Mouse (Mus musculus) thymus, adult 2 months (tissue): ENCODE measurements around the gene Gm49322. TPM values are rescaled to one million over a fixed set of nuclear protein-coding genes. Genes with fewer than 3 reads are reported as not detected.

Experiments used
- DNase-seq: peaks from one replicate; pipeline ENCODE4 v3.0.0; 2021
- H3K27ac ChIP-seq: fragments of 200-500 bp; 2 replicates; pipeline ENCODE4 v1.5.1; 2012; ENCODE audit warnings: low read length, control low read depth; ENCODE audit not compliant: control insufficient read depth, insufficient read depth
- H3K27me3 ChIP-seq: fragments of 200-500 bp; 2 replicates; pipeline ENCODE4 v1.6.1; 2012; ENCODE audit warnings: mild to moderate bottlenecking, low read length, moderate library complexity, mixed read lengths; ENCODE audit not compliant: control insufficient read depth, insufficient read depth
- H3K36me3 ChIP-seq: fragments of 200-500 bp; 2 replicates; pipeline ENCODE4 v1.6.1; 2012; ENCODE audit warnings: mild to moderate bottlenecking, low read length, moderate library complexity; ENCODE audit not compliant: control insufficient read depth, insufficient read depth
- H3K4me1 ChIP-seq: fragments of 200-500 bp; replicated peaks from 2 replicates; pipeline ENCODE4 v1.6.1; 2012; ENCODE audit warnings: low read length; ENCODE audit not compliant: control insufficient read depth, insufficient read depth
- H3K4me3 ChIP-seq: fragments of 200-500 bp; 2 replicates; pipeline ENCODE4 v1.5.1; 2012; ENCODE audit warnings: mild to moderate bottlenecking, low read length, control low read depth, moderate library complexity; ENCODE audit not compliant: control insufficient read depth, insufficient read depth
- CTCF ChIP-seq: fragments of 200-500 bp; IDR thresholded peaks from 2 replicates; pipeline ENCODE4 v1.5.1; 2012; ENCODE audit warnings: mild to moderate bottlenecking, control low read depth, low read length, moderate library complexity, borderline replicate concordance; ENCODE audit not compliant: control insufficient read depth, poor library complexity, insufficient read depth; ENCODE audit errors: extremely low read depth
- POLR2A ChIP-seq: fragments of 200-500 bp; IDR thresholded peaks from 2 replicates; pipeline ENCODE4 v1.6.1; 2012; ENCODE audit warnings: mild to moderate bottlenecking, low read length, control low read depth, moderate library complexity; ENCODE audit not compliant: control insufficient read depth, poor library complexity, insufficient read depth; ENCODE audit errors: extremely low read depth
- WGBS: fragments of 180-500 bp; shearing (Covaris S2); methylation state at CpG from one replicate; pipeline ENCODE4 v1.1.7; 2018; 5-methylcytosine and 5-hydroxymethylcytosine counted together
- polyA plus RNA-seq: library from polyadenylated mRNA; depleted of rRNA; stranded (reverse); fragments of >200 nt; gene quantifications from 2 replicates; pipeline ENCODE4 v1.2.3, GENCODE M21; 2012

Gene Gm49322
- polyA plus RNA-seq, 1 experiment = 7.5 TPM

DNA sequence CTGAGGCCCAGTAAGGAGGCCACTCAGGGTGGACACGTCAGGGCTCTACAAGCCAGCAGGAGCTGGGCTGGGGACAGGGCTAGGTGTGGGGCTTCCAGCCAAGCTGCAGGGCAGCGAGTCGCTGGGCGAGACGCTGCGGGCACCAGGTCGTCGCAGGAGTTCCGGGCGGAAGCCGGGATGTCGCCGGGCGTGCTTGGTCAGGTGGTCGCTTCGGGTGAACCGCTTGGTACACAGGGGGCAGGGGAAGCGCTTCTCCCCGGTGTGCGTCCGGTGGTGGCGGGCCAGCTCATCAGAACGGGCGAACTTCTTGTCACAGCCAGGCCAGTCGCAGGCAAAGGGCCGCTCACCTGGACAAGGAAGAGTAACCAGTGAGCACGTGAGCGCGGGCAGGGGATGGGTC, 36.9 kb upstream of the Gm49322 start:
- Histone ChIP-seq H3K27me3 (no peaks in the 10 kb centered on the region), H3K36me3 (no peaks in the 10 kb centered on the region; the same call in 1 of the 2 replicates), H3K27ac (no peak overlapping the region), H3K4me1 (peaks cover 54% of the 10 kb centered on the region), H3K4me3 (no peak overlapping the region)
- DNase-seq = no peak
- TF ChIP-seq CTCF = no peak
- no peak for TF ChIP-seq POLR2A
- 98% methylated on average over 29 of the region's 29 CpGs for WGBS

DNA sequence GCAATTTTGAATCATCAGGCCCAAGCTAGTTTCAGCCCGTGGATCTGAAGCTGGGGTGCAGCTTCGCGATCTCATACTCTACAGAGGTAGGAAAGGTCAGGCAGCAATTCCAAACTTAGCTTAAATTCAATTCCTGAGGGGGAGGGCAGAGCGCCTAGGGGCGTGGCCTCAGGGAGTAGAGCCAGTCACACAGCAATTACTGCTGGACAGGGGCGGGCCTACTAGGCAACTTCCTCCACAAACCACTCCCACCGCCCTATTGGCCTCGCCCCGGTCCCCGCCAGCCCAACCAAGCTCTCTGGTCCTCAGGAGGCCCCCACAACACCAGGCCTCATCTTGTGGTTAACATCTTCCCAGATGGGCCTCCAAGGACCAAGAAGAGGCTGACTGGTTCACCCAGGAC, 36.2 kb upstream of the Gm49322 start:
- no peaks in the 10 kb centered on the region for H3K27me3 ChIP-seq
- peak; percentile 44 for DNase-seq
- no peak for TF ChIP-seq POLR2A
- no peak for TF ChIP-seq CTCF
- whole genome bisulfite sequencing = 18% methylated on average over 10 of the region's 10 CpGs
- no peaks in the 10 kb centered on the region; the same call in 1 of the 2 replicates for H3K36me3 ChIP-seq
- H3K4me3 ChIP-seq = no peak overlapping the region
- peaks cover 54% of the 10 kb centered on the region for H3K4me1 ChIP-seq
- H3K27ac ChIP-seq = no peak overlapping the region

DNA sequence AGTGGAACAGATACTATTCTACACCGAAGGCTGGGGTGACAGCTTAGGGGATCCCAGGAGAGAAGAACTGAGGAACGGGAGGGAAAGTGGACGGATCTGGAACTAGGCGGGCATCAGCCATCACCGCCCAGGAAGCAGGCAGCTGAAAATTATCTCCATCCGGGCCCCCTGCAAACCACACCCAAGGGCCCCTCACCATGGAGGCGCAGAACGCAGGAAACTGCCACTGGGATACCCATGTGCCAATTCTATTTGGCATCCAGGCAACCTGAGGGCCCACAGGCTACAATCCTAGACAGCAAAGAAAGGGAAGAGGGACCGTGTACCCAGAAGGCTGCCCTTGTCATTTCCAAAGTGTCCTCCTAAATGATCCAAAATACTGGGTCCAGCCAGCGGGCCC, 35.4 kb upstream of the Gm49322 start:
- no peaks in the 10 kb centered on the region; the same call in 1 of the 2 replicates for H3K36me3 ChIP-seq
- no peak for TF ChIP-seq POLR2A
- no peak for TF ChIP-seq CTCF
- peaks cover 58% of the 10 kb centered on the region for H3K4me1 ChIP-seq
- WGBS = 75% methylated on average over 10 of the region's 10 CpGs
- H3K27me3 ChIP-seq = no peaks in the 10 kb centered on the region
- H3K4me3 ChIP-seq = no peak overlapping the region
- no peak for DNase-seq
- no peak overlapping the region for H3K27ac ChIP-seq

DNA sequence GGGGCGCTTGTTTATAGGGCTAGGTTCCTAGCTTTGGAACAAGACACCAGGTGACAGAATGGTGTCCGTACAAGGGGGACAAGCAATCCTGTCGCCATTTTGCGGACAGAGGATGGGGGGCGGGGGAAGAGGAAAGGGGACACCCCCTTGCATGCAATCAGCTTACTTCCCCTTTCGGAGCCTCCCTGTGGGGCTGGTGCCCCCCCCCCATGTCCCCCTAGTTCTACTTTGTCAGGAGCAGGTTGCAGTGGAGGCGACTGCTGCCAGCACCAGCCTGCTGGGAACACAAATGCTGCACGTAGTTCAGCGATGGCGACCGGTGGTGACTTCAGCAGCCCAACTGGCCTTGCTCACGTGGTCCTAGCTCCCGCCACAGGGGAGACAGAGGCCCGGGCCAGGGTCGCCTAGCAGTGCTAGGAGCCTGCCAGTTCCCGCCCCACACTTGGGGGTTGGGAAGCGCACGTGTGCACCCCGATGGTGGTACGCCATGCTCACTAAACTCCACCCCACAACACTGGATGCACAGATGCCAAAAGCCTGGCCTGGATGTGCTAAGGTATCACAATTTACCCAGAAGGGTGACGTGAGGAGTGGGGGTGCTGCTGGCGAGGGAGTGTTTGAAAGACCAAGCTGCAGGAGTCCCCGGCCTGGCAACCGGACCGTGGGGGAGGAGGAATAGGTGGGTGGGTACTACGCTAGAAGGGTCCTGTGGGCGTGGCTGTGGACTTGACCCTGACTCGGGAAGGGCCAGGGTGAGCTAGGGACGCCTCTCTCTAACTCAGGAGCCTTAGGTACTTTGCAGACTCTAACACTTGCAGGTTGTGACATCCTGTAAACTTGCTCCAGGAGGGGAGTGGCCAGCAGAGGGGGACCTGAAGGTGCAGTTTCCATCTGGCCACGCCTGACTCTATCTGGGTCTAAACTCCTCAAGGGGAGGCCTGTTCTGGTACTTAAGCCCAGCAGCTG, 34.7 kb upstream of the Gm49322 start:
- TF ChIP-seq POLR2A (no peak), CTCF (no peak)
- peak overlapping the region; percentile 4; the same call in 1 of the 2 replicates for H3K27ac ChIP-seq
- DNase-seq = no peak

DNA sequence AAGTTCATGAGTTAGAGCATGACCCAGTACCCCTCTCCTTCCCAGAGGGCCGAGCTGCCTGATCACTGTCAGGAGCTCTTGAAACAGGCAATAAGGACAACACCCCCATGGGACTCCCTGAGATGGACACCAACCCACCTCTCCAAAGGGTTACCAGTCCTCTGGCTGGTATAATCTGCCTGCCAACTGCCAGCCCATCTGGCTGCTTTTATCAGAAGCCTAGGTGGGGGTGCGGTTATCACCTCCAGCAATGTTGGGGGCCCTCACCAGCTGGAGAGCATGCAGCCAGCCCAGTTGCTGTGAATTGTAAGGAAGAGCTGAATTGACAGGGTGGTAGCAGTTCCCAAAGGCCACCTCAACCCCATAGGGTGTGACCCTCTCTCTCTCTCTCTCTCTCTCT, 33.3 kb upstream of the Gm49322 start:
- H3K36me3 ChIP-seq = no peaks in the 10 kb centered on the region; the same call in 1 of the 2 replicates
- WGBS = 96% methylated on average over 2 of the region's 2 CpGs
- DNase-seq = no peak
- no peak overlapping the region for H3K4me3 ChIP-seq
- no peak overlapping the region; the same call in 1 of the 2 replicates for H3K27ac ChIP-seq
- TF ChIP-seq POLR2A = no peak
- no peak for TF ChIP-seq CTCF
- peaks cover 55% of the 10 kb centered on the region for H3K4me1 ChIP-seq
- no peaks in the 10 kb centered on the region for H3K27me3 ChIP-seq

More for the DNA sequence above, 34.7 kb upstream of the Gm49322 start:
- WGBS = 23% methylated on average over 30 of the region's 30 CpGs
- Histone ChIP-seq H3K27me3 (no peaks in the 10 kb centered on the region), H3K4me1 (peaks cover 58% of the 10 kb centered on the region), H3K4me3 (no peak overlapping the region), H3K36me3 (no peaks in the 10 kb centered on the region; the same call in 1 of the 2 replicates)

DNA sequence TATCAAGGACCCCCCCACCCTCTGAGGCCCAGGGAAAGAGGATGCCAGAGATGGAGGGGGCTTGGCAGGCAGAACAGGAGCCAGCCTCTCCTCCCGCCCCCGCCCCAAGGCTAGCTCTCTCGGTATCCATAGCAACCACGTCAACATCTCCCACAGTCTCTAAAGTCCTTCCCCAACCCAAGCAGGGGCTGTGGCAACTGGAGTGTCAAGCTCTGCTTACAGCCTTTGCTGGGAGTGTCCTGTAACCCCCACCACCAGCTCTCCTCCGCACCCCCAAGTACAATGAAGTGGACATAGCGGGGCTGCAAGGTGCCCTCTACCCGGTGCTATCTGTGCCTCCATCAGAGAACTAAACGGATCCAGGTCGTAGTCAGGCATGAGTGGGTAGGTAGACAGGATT, 31.9 kb upstream of the Gm49322 start:
- no peak for DNase-seq
- no peak overlapping the region for H3K27ac ChIP-seq
- peaks cover 62% of the 10 kb centered on the region for H3K4me1 ChIP-seq
- H3K4me3 ChIP-seq = no peak overlapping the region
- TF ChIP-seq CTCF = no peak
- no peak for TF ChIP-seq POLR2A
- no peaks in the 10 kb centered on the region for H3K36me3 ChIP-seq
- H3K27me3 ChIP-seq = no peaks in the 10 kb centered on the region
- WGBS = 89% methylated on average over 9 of the region's 9 CpGs
